Mouse (Mus musculus): ENCODE results near the gene Tcea3. TPM values are rescaled to one million over a fixed set of nuclear protein-coding genes. Genes with fewer than 3 reads are reported as not detected.

Gene Tcea3
- total and polyA plus RNA-seq, 2 experiments from 2014 or later, result 0.66 to 3.1 TPM

GRCm38 (mm10) chr4:136206033-136206893, 41.3 kb upstream of the Tcea3 start, which contains the start of gene Asap3:
Gene Asap3, plus strand, starts transcription at chr4:136206365.
- WGBS, result under 1% methylated on average over 41 of the region's 54 CpGs
- H3K9ac ChIP-seq (replicated peaks; ENCODE audit: low read length, poor library complexity, severe bottlenecking), result peak within 1 kb of the TSS; percentile 74
- peak within 1 kb of the TSS; percentile 97 for H3K4me2 ChIP-seq (ENCODE audit: low read depth, low read length, poor library complexity, severe bottlenecking)
- H3K4me3 ChIP-seq (ENCODE audit: low read depth, low read length), result peak within 1 kb of the TSS; percentile 60
- no peak within 1 kb of the TSS; the same call in 1 of the 2 replicates for H3K27ac ChIP-seq (ENCODE audit: low read depth, low read length)
- H3K4me1 ChIP-seq (ENCODE audit: insufficient read depth, low read length), result no peaks in the 10 kb centered on the region
- ATAC-seq (ENCODE audit: low FRiP score) (peak; percentile 74), DNase-seq (ENCODE audit: low spot score) (peak; percentile 94)
- no peaks in the 10 kb centered on the region for H3K9me3 ChIP-seq (ENCODE audit: low read length)
- no peaks in the 10 kb centered on the region for H3K27me3 ChIP-seq (ENCODE audit: insufficient read depth, low read length)
- TF ChIP-seq CTCF (IDR thresholded peaks at IDR 0.05), result peak; percentile 37; the same call in 1 of the 2 replicates
- H3K36me3 ChIP-seq (ENCODE audit: insufficient read depth, low read length), result no peaks in the 10 kb centered on the region

DNA sequence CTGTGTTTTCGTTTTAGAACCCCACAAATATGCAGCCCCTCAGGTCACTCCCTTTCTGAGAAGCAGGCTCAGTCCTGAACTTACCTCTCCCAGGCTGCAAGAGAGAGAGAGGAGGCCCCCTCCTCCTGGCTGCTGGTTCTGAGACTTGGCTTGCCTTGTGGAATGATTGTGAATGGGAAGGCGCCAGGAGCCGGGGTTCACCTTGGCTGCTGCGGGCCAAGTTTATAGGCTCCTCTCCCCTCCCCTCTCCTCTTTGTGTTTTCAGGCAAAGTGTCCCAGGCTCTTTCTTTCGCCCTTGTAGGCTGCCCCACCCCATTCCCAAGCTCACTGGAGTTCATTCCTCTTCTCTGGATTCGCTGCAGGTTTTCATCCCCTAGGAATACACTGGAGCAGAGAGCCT, 40.6 kb upstream of the Tcea3 start:
- H3K36me3 ChIP-seq (ENCODE audit: insufficient read depth, low read length), result no peaks in the 10 kb centered on the region
- no peaks in the 10 kb centered on the region for H3K27me3 ChIP-seq (ENCODE audit: insufficient read depth, low read length)
- no peak for TF ChIP-seq CTCF (IDR thresholded peaks at IDR 0.05)
- no peak overlapping the region for H3K27ac ChIP-seq (ENCODE audit: low read depth, low read length)
- 3% methylated on average over 6 of the region's 6 CpGs for WGBS
- H3K9ac ChIP-seq (replicated peaks; ENCODE audit: low read length, poor library complexity, severe bottlenecking), result peak overlapping the region; percentile 74
- H3K4me3 ChIP-seq (ENCODE audit: low read depth, low read length), result peak overlapping the region; percentile 60
- H3K4me2 ChIP-seq (ENCODE audit: low read depth, low read length, poor library complexity, severe bottlenecking), result peak overlapping the region; percentile 97
- ATAC-seq (ENCODE audit: low FRiP score), result no peak
- no peak for DNase-seq (ENCODE audit: low spot score)
- H3K4me1 ChIP-seq (ENCODE audit: insufficient read depth, low read length), result no peaks in the 10 kb centered on the region
- H3K9me3 ChIP-seq (ENCODE audit: low read length), result no peaks in the 10 kb centered on the region

- H3K9ac ChIP-seq (replicated peaks; ENCODE audit: low read length, poor library complexity, severe bottlenecking), result no peak overlapping the region
- no peak overlapping the region for H3K4me3 ChIP-seq (ENCODE audit: low read depth, low read length)
- H3K27ac ChIP-seq (ENCODE audit: low read depth, low read length), result no peak overlapping the region
- no peaks in the 10 kb centered on the region for H3K4me1 ChIP-seq (ENCODE audit: insufficient read depth, low read length)
- DNase-seq (ENCODE audit: low spot score) (no peak), ATAC-seq (ENCODE audit: low FRiP score) (no peak)
- 85% methylated on average over 9 of the region's 9 CpGs for WGBS
- no peaks in the 10 kb centered on the region for H3K27me3 ChIP-seq (ENCODE audit: insufficient read depth, low read length)
- no peak for TF ChIP-seq CTCF (IDR thresholded peaks at IDR 0.05)
- no peaks in the 10 kb centered on the region for H3K9me3 ChIP-seq (ENCODE audit: low read length)
- H3K4me2 ChIP-seq (ENCODE audit: low read depth, low read length, poor library complexity, severe bottlenecking), result no peak overlapping the region
- no peaks in the 10 kb centered on the region for H3K36me3 ChIP-seq (ENCODE audit: insufficient read depth, low read length)
Measured at GRCm38 (mm10) chr4:136210931-136211330, 36.6 kb upstream of the Tcea3 start.

GRCm38 (mm10) chr4:136213629-136214028, 33.9 kb upstream of the Tcea3 start:
- H3K27me3 ChIP-seq (ENCODE audit: insufficient read depth, low read length), result no peaks in the 10 kb centered on the region
- no peaks in the 10 kb centered on the region for H3K4me1 ChIP-seq (ENCODE audit: insufficient read depth, low read length)
- no peak for ATAC-seq (ENCODE audit: low FRiP score)
- DNase-seq (ENCODE audit: low spot score), result no peak
- no peak for TF ChIP-seq CTCF (IDR thresholded peaks at IDR 0.05)
- 65% methylated on average over 7 of the region's 7 CpGs for WGBS
- H3K4me2 ChIP-seq (ENCODE audit: low read depth, low read length, poor library complexity, severe bottlenecking), result no peak overlapping the region
- no peak overlapping the region for H3K9ac ChIP-seq (replicated peaks; ENCODE audit: low read length, poor library complexity, severe bottlenecking)
- no peak overlapping the region for H3K4me3 ChIP-seq (ENCODE audit: low read depth, low read length)
- no peaks in the 10 kb centered on the region for H3K36me3 ChIP-seq (ENCODE audit: insufficient read depth, low read length)
- no peaks in the 10 kb centered on the region for H3K9me3 ChIP-seq (ENCODE audit: low read length)
- no peak overlapping the region for H3K27ac ChIP-seq (ENCODE audit: low read depth, low read length)

- 85% methylated on average over 8 of the region's 8 CpGs for WGBS
- no peaks in the 10 kb centered on the region for H3K4me1 ChIP-seq (ENCODE audit: insufficient read depth, low read length)
- H3K9ac ChIP-seq (replicated peaks; ENCODE audit: low read length, poor library complexity, severe bottlenecking), result no peak overlapping the region
- no peaks in the 10 kb centered on the region for H3K9me3 ChIP-seq (ENCODE audit: low read length)
- ATAC-seq (ENCODE audit: low FRiP score), result no peak
- no peak overlapping the region for H3K4me3 ChIP-seq (ENCODE audit: low read depth, low read length)
- no peaks in the 10 kb centered on the region for H3K27me3 ChIP-seq (ENCODE audit: insufficient read depth, low read length)
- no peak overlapping the region for H3K4me2 ChIP-seq (ENCODE audit: low read depth, low read length, poor library complexity, severe bottlenecking)
- DNase-seq (ENCODE audit: low spot score), result no peak
- H3K27ac ChIP-seq (ENCODE audit: low read depth, low read length), result no peak overlapping the region
- no peak for TF ChIP-seq CTCF (IDR thresholded peaks at IDR 0.05)
- H3K36me3 ChIP-seq (ENCODE audit: insufficient read depth, low read length), result no peaks in the 10 kb centered on the region
Measured at GRCm38 (mm10) chr4:136214828-136215227, 32.7 kb upstream of the Tcea3 start.

GRCm38 (mm10) chr4:136215576-136215975, 32.0 kb upstream of the Tcea3 start:
- Histone ChIP-seq H3K4me2 (ENCODE audit: low read depth, low read length, poor library complexity, severe bottlenecking) (no peak overlapping the region), H3K36me3 (ENCODE audit: insufficient read depth, low read length) (no peaks in the 10 kb centered on the region), H3K9me3 (ENCODE audit: low read length) (no peaks in the 10 kb centered on the region), H3K9ac (replicated peaks; ENCODE audit: low read length, poor library complexity, severe bottlenecking) (no peak overlapping the region), H3K4me3 (ENCODE audit: low read depth, low read length) (no peak overlapping the region), H3K27me3 (ENCODE audit: insufficient read depth, low read length) (no peaks in the 10 kb centered on the region; the same call in 1 of the 2 replicates), H3K4me1 (ENCODE audit: insufficient read depth, low read length) (no peaks in the 10 kb centered on the region), H3K27ac (ENCODE audit: low read depth, low read length) (no peak overlapping the region)
- DNase-seq (ENCODE audit: low spot score) (no peak), ATAC-seq (ENCODE audit: low FRiP score) (no peak)
- WGBS, result 82% methylated on average over 8 of the region's 8 CpGs
- no peak for TF ChIP-seq CTCF (IDR thresholded peaks at IDR 0.05)

Measured in midbrain, postnatal 0 days (tissue).